8 mouse cellular contexts compared by ENCODE assay signal in the genomic region with DNA sequence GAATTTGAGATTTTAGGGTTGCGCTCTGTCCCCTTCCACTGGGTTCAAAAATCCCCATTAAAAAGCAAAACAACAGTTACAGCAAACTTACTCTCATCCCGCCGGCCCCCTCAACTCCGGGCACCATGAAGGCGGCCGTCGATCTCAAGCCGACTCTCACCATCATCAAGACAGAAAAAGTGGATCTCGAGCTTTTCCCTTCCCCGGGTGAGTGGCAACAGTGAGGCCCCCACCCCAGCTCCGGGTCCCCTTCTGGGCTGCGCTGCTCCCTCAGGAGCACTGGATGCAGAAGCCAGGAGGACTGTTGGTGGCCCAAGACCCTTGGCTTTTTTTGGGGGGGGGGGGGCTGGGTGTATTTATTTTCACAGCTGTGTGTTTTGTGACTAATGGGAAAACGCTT.
DNase-seq lines count a peak whose midpoint lies in the region; ATAC-seq and TF ChIP-seq lines count a peak whose summit lies in the region.

No protein-coding gene starts in this region.

- H3K36me3 ChIP-seq in embryonic facial prominence, embryonic 10.5 days (replicated peaks): no peaks in the 10 kb centered on the region
- H3K36me3 ChIP-seq in intestine, embryonic 14.5 days (ENCODE audit: control insufficient read depth, insufficient read depth, low read length): 0 out of 2 replicates have a peak, but pooled peaks cover 2% of the 10 kb centered on the region
- no peaks in the 10 kb centered on the region for H3K36me3 ChIP-seq in myocyte (ENCODE audit: control insufficient read depth, insufficient read depth)

- H3ac ChIP-seq in myocyte (ENCODE audit: control insufficient read depth, insufficient read length): peak overlapping the region; percentile 58

- H3K4me2 ChIP-seq in intestine, embryonic 14.5 days (ENCODE audit: low read length): peak overlapping the region; percentile 90
- H3K4me2 ChIP-seq in myocyte (ENCODE audit: low read depth): peak overlapping the region; percentile 84

- H3K4me3 ChIP-seq in layer of hippocampus, adult 2 months: peak overlapping the region; percentile 85
- peak overlapping the region; percentile 72 for H3K4me3 ChIP-seq in embryonic facial prominence, embryonic 10.5 days
- H3K4me3 ChIP-seq in intestine, embryonic 14.5 days (ENCODE audit: low read depth, low read length): peak overlapping the region; percentile 66
- H3K4me3 ChIP-seq in myocyte: peak overlapping the region; percentile 51

- H3K9ac ChIP-seq in intestine, embryonic 14.5 days (ENCODE audit: low read length): peak overlapping the region; percentile 59

- H3K27me3 ChIP-seq in embryonic facial prominence, embryonic 10.5 days (replicated peaks; ENCODE audit: low read depth, poor library complexity, severe bottlenecking): peaks cover 76% of the 10 kb centered on the region
- 0 out of 2 replicates have a peak, but pooled peaks cover 2% of the 10 kb centered on the region for H3K27me3 ChIP-seq in intestine, embryonic 14.5 days (replicated peaks; ENCODE audit: control insufficient read depth, insufficient read depth, low read length)
- H3K27me3 ChIP-seq in myocyte (ENCODE audit: control insufficient read depth, insufficient read depth, insufficient read length): no peaks in the 10 kb centered on the region

- no peaks in the 10 kb centered on the region for H3K9me3 ChIP-seq in embryonic facial prominence, embryonic 10.5 days
- no peaks in the 10 kb centered on the region for H3K9me3 ChIP-seq in intestine, embryonic 14.5 days (ENCODE audit: control insufficient read depth, low read length)

- peaks cover 45% of the 10 kb centered on the region for H3K4me1 ChIP-seq in embryonic facial prominence, embryonic 10.5 days
- H3K4me1 ChIP-seq in intestine, embryonic 14.5 days (replicated peaks; ENCODE audit: control insufficient read depth, insufficient read depth, low read length): peaks cover 32% of the 10 kb centered on the region

- DNase-seq in layer of hippocampus, adult 2 months (ENCODE audit: low spot score in 2 of 2): no peak
- no peak for DNase-seq in layer of hippocampus, adult 9-11 months
- DNase-seq in embryonic facial prominence, embryonic 10.5 days (ENCODE audit: low spot score): no peak
- DNase-seq in intestine, embryonic 14.5 days (ENCODE audit: low spot score): no peak
- DNase-seq in urinary bladder, postnatal 10 days (ENCODE audit: low spot score): no peak
- DNase-seq in adrenal gland, postnatal 36 days: no peak
- no peak for DNase-seq in adrenal gland, adult 18-20 months (ENCODE audit: low spot score in 2 of 2)

- H3K27ac ChIP-seq in layer of hippocampus, adult 2 months: peak overlapping the region; percentile 86
- H3K27ac ChIP-seq in embryonic facial prominence, embryonic 10.5 days (replicated peaks): peak overlapping the region; percentile 87
- H3K27ac ChIP-seq in intestine, embryonic 14.5 days (ENCODE audit: low read depth): peak overlapping the region; percentile 88

- H3K79me2 ChIP-seq in myocyte (ENCODE audit: control insufficient read depth, insufficient read depth): peaks cover 49% of the 10 kb centered on the region

- TF ChIP-seq POLR2A in myocyte (IDR thresholded peaks at IDR 0.05; ENCODE audit: insufficient read length, low read depth): no peak

- WGBS in embryonic facial prominence, embryonic 10.5 days: 0% methylated on average over 13 of the region's 13 CpGs
- under 1% methylated on average over 13 of the region's 13 CpGs for WGBS in intestine, embryonic 14.5 days

- ATAC-seq in intestine, embryonic 14.5 days (replicated peaks; ENCODE audit: low FRiP score, low TSS enrichment, low read depth): peak; percentile 9; the same call in 1 of the 2 replicates

- TF ChIP-seq CTCF in layer of hippocampus, adult 2 months (conservative IDR thresholded peaks at IDR 0.05): no peak

TF ChIP-seq in myocyte, 11 proteins besides CTCF, POLR2A, EP300 and RAD21:
- TF ChIP-seq CEBPB (IDR thresholded peaks at IDR 0.05; ENCODE audit: insufficient read depth, poor library complexity, severe bottlenecking) (no peak), POLR2AphosphoS2 (IDR thresholded peaks at IDR 0.05; ENCODE audit: insufficient read length, low read depth) (no peak), TCF3 (IDR thresholded peaks at IDR 0.05; ENCODE audit: insufficient read length, low read depth) (no peak), E2F4 (IDR thresholded peaks at IDR 0.05; ENCODE audit: insufficient read depth) (no peak), MAX (IDR thresholded peaks at IDR 0.05; ENCODE audit: low read depth) (no peak), SRF (IDR thresholded peaks at IDR 0.05; ENCODE audit: control insufficient read depth, insufficient read length, low read depth) (no peak), MYOD1 (IDR thresholded peaks at IDR 0.05; ENCODE audit: control insufficient read depth in 1 of 3, insufficient read length in 2 of 3, low read depth in 2 of 3) (no peak), MYOG (IDR thresholded peaks at IDR 0.05; ENCODE audit: control insufficient read depth in 1 of 3, insufficient read depth in 1 of 3, insufficient read length in 2 of 3, low read depth in 2 of 3) (no peak), REST (IDR thresholded peaks at IDR 0.05; ENCODE audit: insufficient read depth, insufficient read length) (no peak), USF1 (IDR thresholded peaks at IDR 0.05; ENCODE audit: low read depth) (no peak), TCF12 (IDR thresholded peaks at IDR 0.05; ENCODE audit: insufficient read depth, poor library complexity, severe bottlenecking) (no peak)
